Mouse (Mus musculus) embryonic fibroblast, embryonic 13.5 days (primary cell): ENCODE data around the gene Abi3bp.

Experiments used
- CTCF ChIP-seq: IDR thresholded peaks from 2 replicates; pipeline ENCODE4 v1.5.1; 2011; ENCODE audit warnings: mild to moderate bottlenecking, control low read depth, low read length, moderate library complexity, borderline replicate concordance; ENCODE audit not compliant: insufficient read depth
- POLR2A ChIP-seq: IDR thresholded peaks from 2 replicates; pipeline ENCODE4 v1.6.1; 2011; ENCODE audit warnings: low read depth, mild to moderate bottlenecking, control low read depth, low read length, moderate library complexity

DNA sequence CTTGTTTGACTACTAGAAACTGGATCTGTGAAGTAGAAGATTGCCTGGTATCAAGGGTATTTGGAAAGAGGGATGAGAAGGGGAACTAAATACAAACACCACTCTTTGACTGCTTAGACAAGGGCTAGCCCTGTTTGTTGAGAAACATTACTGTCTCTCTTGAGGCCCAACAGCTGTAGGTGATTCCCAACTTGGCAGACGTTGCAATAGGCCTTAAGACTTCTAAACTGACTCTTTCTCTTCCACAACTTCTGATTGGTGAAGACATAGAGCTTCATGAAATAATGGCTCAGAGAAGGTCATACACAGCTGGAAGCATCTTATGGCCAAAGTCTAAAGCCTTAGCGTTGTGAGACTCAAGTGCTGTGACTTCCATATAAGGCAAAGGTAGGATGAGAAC, 26.2 kb upstream of the Abi3bp start:
- no peak for TF ChIP-seq CTCF
- TF ChIP-seq POLR2A: no peak
